9 mouse cellular contexts compared by ENCODE assay signal in genomic region chr19:8679031-8679779, GRCm38 (mm10). TPM values are rescaled to one million over a fixed set of nuclear protein-coding genes. Genes with fewer than 3 reads are reported as not detected.
DNase-seq lines count a peak whose midpoint lies in the region; ATAC-seq lines count a peak whose summit lies in the region.
"Had no signal": no experiment of that assay in that cellular context is flagged by ENCODE, and none has a peak within 500 bp of the region (broad histone marks: within the 10 kb centered on the region; RNA-seq: fewer than 3 reads in every experiment).

No protein-coding gene starts in this region.

- ATAC-seq in forebrain, embryonic 15.5 days (replicated peaks), result no peak
- ATAC-seq in forebrain, embryonic 16.5 days, result no peak
- no peak for ATAC-seq in embryonic facial prominence, embryonic 11.5 days (replicated peaks; ENCODE audit: insufficient number of reproducible peaks, low FRiP score, low TSS enrichment, low read depth)
- 0 out of 2 replicates have a peak, but pooled peaks have one; percentile 36 for ATAC-seq in kidney, embryonic 14.5 days (ENCODE audit: low FRiP score, low TSS enrichment)
- ATAC-seq in lung, embryonic 16.5 days (ENCODE audit: low read depth), result peak; percentile 78

- H3K4me1 ChIP-seq in forebrain, embryonic 15.5 days, result no peaks in the 10 kb centered on the region
- no peaks in the 10 kb centered on the region for H3K4me1 ChIP-seq in forebrain, embryonic 16.5 days (replicated peaks; ENCODE audit: control insufficient read depth, insufficient read depth, low read length)
- 0 out of 2 replicates have a peak, but pooled peaks cover 2% of the 10 kb centered on the region for H3K4me1 ChIP-seq in embryonic facial prominence, embryonic 11.5 days (ENCODE audit: control insufficient read depth, insufficient read depth, low read length)
- no peaks in the 10 kb centered on the region for H3K4me1 ChIP-seq in kidney, embryonic 14.5 days (ENCODE audit: control insufficient read depth, insufficient read depth, low read length)
- peaks cover 11% of the 10 kb centered on the region for H3K4me1 ChIP-seq in lung, embryonic 16.5 days (replicated peaks; ENCODE audit: control insufficient read depth, insufficient read depth, low read length)

- H3K4me2 ChIP-seq in forebrain, embryonic 15.5 days (replicated peaks), result no peak overlapping the region
- no peak overlapping the region for H3K4me2 ChIP-seq in forebrain, embryonic 16.5 days (ENCODE audit: low read length)
- no peak overlapping the region for H3K4me2 ChIP-seq in embryonic facial prominence, embryonic 11.5 days (ENCODE audit: low read depth, low read length)
- peak overlapping the region; percentile 26; the same call in 1 of the 2 replicates for H3K4me2 ChIP-seq in kidney, embryonic 14.5 days (replicated peaks; ENCODE audit: low read depth, low read length)
- H3K4me2 ChIP-seq in lung, embryonic 16.5 days (ENCODE audit: low read depth, low read length), result peak overlapping the region; percentile 48

- intact Hi-C loops in left cerebral cortex, postnatal 25 days (cut with DNase I), result no loop called here

- H3K27ac ChIP-seq in forebrain, embryonic 15.5 days (replicated peaks), result peak overlapping the region; percentile 9; the same call in 1 of the 2 replicates
- no peak overlapping the region; the same call in 1 of the 2 replicates for H3K27ac ChIP-seq in forebrain, embryonic 16.5 days (ENCODE audit: low read length)
- H3K27ac ChIP-seq in embryonic facial prominence, embryonic 11.5 days (replicated peaks; ENCODE audit: low read depth, low read length), result no peak overlapping the region
- no peak overlapping the region; the same call in 1 of the 2 replicates for H3K27ac ChIP-seq in kidney, embryonic 14.5 days (ENCODE audit: low read depth, low read length)
- H3K27ac ChIP-seq in lung, embryonic 16.5 days (ENCODE audit: low read length), result peak overlapping the region; percentile 91

- H3K9me3 ChIP-seq in forebrain, embryonic 15.5 days, result no peaks in the 10 kb centered on the region
- no peaks in the 10 kb centered on the region; the same call in 1 of the 2 replicates for H3K9me3 ChIP-seq in forebrain, embryonic 16.5 days (ENCODE audit: control insufficient read depth, low read length)
- no peaks in the 10 kb centered on the region for H3K9me3 ChIP-seq in embryonic facial prominence, embryonic 11.5 days (replicated peaks; ENCODE audit: control insufficient read depth, low read length)
- H3K9me3 ChIP-seq in kidney, embryonic 14.5 days (ENCODE audit: control insufficient read depth, low read length), result no peaks in the 10 kb centered on the region
- no peaks in the 10 kb centered on the region for H3K9me3 ChIP-seq in lung, embryonic 16.5 days (ENCODE audit: control insufficient read depth, low read length)

- 33% methylated on average over 18 of the region's 18 CpGs for WGBS in forebrain, embryonic 15.5 days
- 30% methylated on average over 18 of the region's 18 CpGs for WGBS in forebrain, embryonic 16.5 days
- WGBS in embryonic facial prominence, embryonic 11.5 days, result 18% methylated on average over 18 of the region's 18 CpGs
- WGBS in kidney, embryonic 14.5 days, result 35% methylated on average over 18 of the region's 18 CpGs
- 23% methylated on average over 17 of the region's 18 CpGs for WGBS in lung, embryonic 16.5 days

- H3K27me3 ChIP-seq in forebrain, embryonic 15.5 days, result no peaks in the 10 kb centered on the region
- H3K27me3 ChIP-seq in forebrain, embryonic 16.5 days (replicated peaks; ENCODE audit: control insufficient read depth, insufficient read depth, low read length), result no peaks in the 10 kb centered on the region
- H3K27me3 ChIP-seq in embryonic facial prominence, embryonic 11.5 days (ENCODE audit: control insufficient read depth, insufficient read depth, low read length), result no peaks in the 10 kb centered on the region
- no peaks in the 10 kb centered on the region for H3K27me3 ChIP-seq in kidney, embryonic 14.5 days (ENCODE audit: control insufficient read depth, insufficient read depth, low read length)
- no peaks in the 10 kb centered on the region for H3K27me3 ChIP-seq in lung, embryonic 16.5 days (ENCODE audit: control insufficient read depth, insufficient read depth, low read depth, low read length)

- no peaks in the 10 kb centered on the region for H3K36me3 ChIP-seq in forebrain, embryonic 15.5 days
- no peaks in the 10 kb centered on the region for H3K36me3 ChIP-seq in forebrain, embryonic 16.5 days (ENCODE audit: control insufficient read depth, insufficient read depth)
- H3K36me3 ChIP-seq in embryonic facial prominence, embryonic 11.5 days (replicated peaks; ENCODE audit: control insufficient read depth, insufficient read depth, low read depth, low read length), result no peaks in the 10 kb centered on the region
- H3K36me3 ChIP-seq in kidney, embryonic 14.5 days (ENCODE audit: control insufficient read depth, insufficient read depth, low read length), result no peaks in the 10 kb centered on the region
- H3K36me3 ChIP-seq in lung, embryonic 16.5 days (ENCODE audit: control insufficient read depth, insufficient read depth, low read length), result no peaks in the 10 kb centered on the region

- H3K4me3 ChIP-seq in forebrain, embryonic 15.5 days, result no peak overlapping the region
- no peak overlapping the region for H3K4me3 ChIP-seq in forebrain, embryonic 16.5 days (replicated peaks; ENCODE audit: low read length)
- no peak overlapping the region for H3K4me3 ChIP-seq in embryonic facial prominence, embryonic 11.5 days (ENCODE audit: low read depth, low read length)
- no peak overlapping the region for H3K4me3 ChIP-seq in kidney, embryonic 14.5 days (ENCODE audit: low read length)
- H3K4me3 ChIP-seq in lung, embryonic 16.5 days (ENCODE audit: low read length), result peak overlapping the region; percentile 20

- H3K9ac ChIP-seq in forebrain, embryonic 15.5 days (replicated peaks), result no peak overlapping the region
- H3K9ac ChIP-seq in forebrain, embryonic 16.5 days (replicated peaks; ENCODE audit: low read depth, low read length), result no peak overlapping the region
- H3K9ac ChIP-seq in embryonic facial prominence, embryonic 11.5 days (replicated peaks; ENCODE audit: low read length), result 0 out of 2 replicates have a peak overlapping the region, but pooled peaks have one; percentile 23
- no peak overlapping the region for H3K9ac ChIP-seq in kidney, embryonic 14.5 days (ENCODE audit: low read depth, low read length)
- peak overlapping the region; percentile 65 for H3K9ac ChIP-seq in lung, embryonic 16.5 days (ENCODE audit: low read length)

- DNase-seq in embryonic facial prominence, embryonic 11.5 days (ENCODE audit: low spot score), result peak; percentile 36
- DNase-seq in natural killer cell, adult 2 months (ENCODE audit: low spot score in 2 of 2), result no peak
- no peak for DNase-seq in left cerebral cortex, postnatal 25 days (ENCODE audit: low spot score in 2 of 2)
- DNase-seq in MN1 (ENCODE audit: low spot score), result no peak

RNA-seq across cellular contexts. Expression of gene Chrm1, which starts 15.6 kb away (rescaled TPM):
- 5.1 and 5.4 TPM in 2 replicates for polyA plus RNA-seq in forebrain, embryonic 15.5 days (2015; fragmentation: Nextera tagmentation; extraction: Ambion mirVana)
- polyA plus RNA-seq in forebrain, embryonic 16.5 days (2015; fragmentation: Nextera tagmentation; extraction: Ambion mirVana), result 6.9 and 8.2 TPM in 2 replicates
- 0.06 and 0.08 TPM in 2 replicates for polyA plus RNA-seq in embryonic facial prominence, embryonic 11.5 days (2014; fragmentation: Nextera tagmentation; extraction: Ambion mirVana)
- 0.13 TPM in 1 of 2 replicates, not detected in the other for polyA plus RNA-seq in kidney, embryonic 14.5 days (2014; fragmentation: Nextera tagmentation; extraction: Ambion mirVana)
- 0.10 and 0.21 TPM in 2 replicates for polyA plus RNA-seq in lung, embryonic 16.5 days (2015; fragmentation: Nextera tagmentation; extraction: Ambion mirVana)
- total RNA-seq in left cerebral cortex, postnatal 25 days (2021), result 100 to 1,000 TPM; 160 to 162 TPM
- total RNA-seq: common myeloid progenitor, adult 5-6 weeks had no signal

RNA-seq across cellular contexts. Expression of gene Slc3a2, which starts 44.0 kb away (rescaled TPM):
- 164 and 171 TPM in 2 replicates for polyA plus RNA-seq in forebrain, embryonic 15.5 days (2015; fragmentation: Nextera tagmentation; extraction: Ambion mirVana)
- 186 TPM in 2 replicates for polyA plus RNA-seq in forebrain, embryonic 16.5 days (2015; fragmentation: Nextera tagmentation; extraction: Ambion mirVana)
- 120 and 125 TPM in 2 replicates for polyA plus RNA-seq in embryonic facial prominence, embryonic 11.5 days (2014; fragmentation: Nextera tagmentation; extraction: Ambion mirVana)
- 114 and 123 TPM in 2 replicates for polyA plus RNA-seq in kidney, embryonic 14.5 days (2014; fragmentation: Nextera tagmentation; extraction: Ambion mirVana)
- polyA plus RNA-seq in lung, embryonic 16.5 days (2015; fragmentation: Nextera tagmentation; extraction: Ambion mirVana), result 77.0 and 78.8 TPM in 2 replicates
- 100 to 1,000 TPM; 148 to 161 TPM for total RNA-seq in left cerebral cortex, postnatal 25 days (2021)

RNA-seq across cellular contexts. Expression of gene Wdr74, which starts 56.4 kb away (rescaled TPM):
- polyA plus RNA-seq in forebrain, embryonic 15.5 days (2015; fragmentation: Nextera tagmentation; extraction: Ambion mirVana), result 96.5 and 97.4 TPM in 2 replicates
- 90.6 and 109 TPM in 2 replicates for polyA plus RNA-seq in forebrain, embryonic 16.5 days (2015; fragmentation: Nextera tagmentation; extraction: Ambion mirVana)
- 91.0 and 92.3 TPM in 2 replicates for polyA plus RNA-seq in embryonic facial prominence, embryonic 11.5 days (2014; fragmentation: Nextera tagmentation; extraction: Ambion mirVana)
- 82.9 and 97.3 TPM in 2 replicates for polyA plus RNA-seq in kidney, embryonic 14.5 days (2014; fragmentation: Nextera tagmentation; extraction: Ambion mirVana)
- 75.5 and 78.9 TPM in 2 replicates for polyA plus RNA-seq in lung, embryonic 16.5 days (2015; fragmentation: Nextera tagmentation; extraction: Ambion mirVana)
- 10 to 100 TPM; 46.0 to 58.5 TPM for total RNA-seq in left cerebral cortex, postnatal 25 days (2021)

Comparison
In these comparisons a context has a peak if more than half of its experiments do, and no peak if none do; other contexts are left out.
1. H3K27ac ChIP-seq: peak in forebrain, embryonic 15.5 days (single experiment) and lung, embryonic 16.5 days (single experiment); none in forebrain, embryonic 16.5 days (single experiment), embryonic facial prominence, embryonic 11.5 days (single experiment) and kidney, embryonic 14.5 days (single experiment).
2. ATAC-seq: peak in kidney, embryonic 14.5 days (single experiment) and lung, embryonic 16.5 days (single experiment); none in forebrain, embryonic 15.5 days (single experiment), forebrain, embryonic 16.5 days (single experiment) and embryonic facial prominence, embryonic 11.5 days (single experiment).
3. H3K4me2 ChIP-seq: peak in kidney, embryonic 14.5 days (single experiment) and lung, embryonic 16.5 days (single experiment); none in forebrain, embryonic 15.5 days (single experiment), forebrain, embryonic 16.5 days (single experiment) and embryonic facial prominence, embryonic 11.5 days (single experiment).
4. H3K9ac ChIP-seq: peak in embryonic facial prominence, embryonic 11.5 days (single experiment) and lung, embryonic 16.5 days (single experiment); none in forebrain, embryonic 15.5 days (single experiment), forebrain, embryonic 16.5 days (single experiment) and kidney, embryonic 14.5 days (single experiment).